Mouse (Mus musculus) limb, embryonic 15.5 days (tissue): ENCODE measurements around the gene S1pr4. TPM values are rescaled to one million over a fixed set of nuclear protein-coding genes. Genes with fewer than 3 reads are reported as not detected.
A peak's percentile ranks its signal among the peaks of the same experiment; 100 is the strongest.

Experiments
- ATAC-seq: fragments of 200-750 bp; cut with Nextera tagmentation; 2 replicates; pipeline ENCODE4 v1.8.0; 2017; ENCODE audit warnings: low read depth, moderate TSS enrichment; ENCODE audit not compliant: insufficient number of reproducible peaks, low FRiP score, low TSS enrichment
- H3K27ac ChIP-seq: fragments of 300-500 bp; sonication (generic); 2 replicates; pipeline ENCODE4 v1.5.1; 2015; ENCODE audit warnings: moderate library complexity, mild to moderate bottlenecking, inconsistent platforms
- H3K27me3 ChIP-seq: fragments of 300-500 bp; sonication (generic); 2 replicates; pipeline ENCODE4 v1.6.1; 2015; ENCODE audit warnings: inconsistent platforms
- H3K36me3 ChIP-seq: fragments of 300-500 bp; sonication (generic); 2 replicates; pipeline ENCODE4 v1.6.1; 2015; ENCODE audit warnings: inconsistent platforms
- H3K4me1 ChIP-seq: fragments of 300-500 bp; sonication (generic); 2 replicates; pipeline ENCODE4 v1.6.1; 2015; ENCODE audit warnings: inconsistent platforms
- H3K4me2 ChIP-seq: fragments of 300-500 bp; sonication (generic); 2 replicates; pipeline ENCODE4 v1.6.1; 2015; ENCODE audit warnings: mild to moderate bottlenecking, inconsistent platforms
- H3K4me3 ChIP-seq: fragments of 300-500 bp; sonication (generic); 2 replicates; pipeline ENCODE4 v1.5.1; 2015; ENCODE audit warnings: mild to moderate bottlenecking, inconsistent platforms
- H3K9ac ChIP-seq: fragments of 300-500 bp; sonication (generic); 2 replicates; pipeline ENCODE4 v1.6.1; 2015; ENCODE audit warnings: inconsistent platforms
- H3K9me3 ChIP-seq: fragments of 300-500 bp; sonication (generic); 2 replicates; pipeline ENCODE4 v1.6.1; 2016; ENCODE audit warnings: inconsistent platforms
- WGBS: fragments of 180-500 bp; shearing (Covaris S2); methylation state at CpG from one replicate; pipeline ENCODE4 v1.1.7; 2015; 5-methylcytosine and 5-hydroxymethylcytosine counted together
- polyA plus RNA-seq: library from polyadenylated mRNA; unstranded; fragments of >200 nt; fragmentation: Nextera tagmentation; extraction: Ambion mirVana; gene quantifications from 2 replicates; pipeline ENCODE4 v1.2.1, GENCODE M21; 2015

Gene S1pr4
- polyA plus RNA-seq, 1 experiment from 2014 or later = 0.67 TPM

DNA sequence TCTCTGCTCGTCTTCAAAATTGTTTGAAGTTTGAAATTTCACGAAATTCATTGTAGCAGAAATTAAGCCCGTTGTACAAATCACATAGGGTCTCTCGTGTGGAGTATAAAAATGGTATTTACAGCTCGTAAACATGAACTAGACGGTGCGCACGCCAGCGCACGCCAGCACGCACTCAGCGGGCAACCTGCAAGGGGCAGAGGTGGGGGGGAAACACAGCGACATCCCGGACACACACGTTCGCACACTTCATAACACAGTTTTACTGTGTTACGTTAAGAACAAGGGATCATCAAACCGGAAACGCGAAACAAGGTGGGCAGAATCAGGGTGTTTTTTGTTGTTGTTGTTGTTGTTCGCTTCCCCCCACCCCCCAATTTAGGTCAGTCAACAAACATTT is 40.5 kb downstream of the S1pr4 start:
- Histone ChIP-seq H3K9me3 (no peaks in the 10 kb centered on the region), H3K9ac (no peak overlapping the region), H3K27me3 (peaks cover 100% of the 10 kb centered on the region), H3K27ac (no peak overlapping the region), H3K4me3 (no peak overlapping the region), H3K36me3 (no peaks in the 10 kb centered on the region), H3K4me1 (peaks cover 13% of the 10 kb centered on the region), H3K4me2 (no peak overlapping the region)
- no peak for ATAC-seq
- 50% methylated on average over 21 of the region's 21 CpGs for WGBS

DNA sequence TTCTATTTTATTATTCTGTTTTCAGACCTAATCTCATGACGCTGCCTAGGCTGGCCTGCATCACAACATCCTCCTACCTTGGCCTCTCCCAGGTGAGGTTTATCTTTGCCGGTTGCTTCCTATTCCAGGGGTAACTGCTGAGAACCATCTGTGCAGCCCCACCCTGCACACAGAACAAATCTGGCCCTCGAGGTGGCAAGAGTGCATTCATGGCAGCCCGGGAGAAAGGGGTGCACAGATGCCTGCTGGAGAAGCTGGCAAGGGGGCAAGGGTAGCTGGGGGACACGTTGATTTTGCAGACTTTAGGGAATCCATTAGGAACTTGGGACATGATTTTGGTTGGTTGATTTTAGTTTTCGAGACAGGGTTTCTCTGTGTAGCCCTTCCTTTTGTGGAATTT is 41.7 kb downstream of the S1pr4 start:
- Histone ChIP-seq H3K4me1 (peaks cover 8% of the 10 kb centered on the region), H3K27ac (no peak overlapping the region), H3K4me3 (no peak overlapping the region), H3K9me3 (no peaks in the 10 kb centered on the region), H3K27me3 (peaks cover 99% of the 10 kb centered on the region), H3K9ac (no peak overlapping the region), H3K4me2 (no peak overlapping the region), H3K36me3 (no peaks in the 10 kb centered on the region)
- ATAC-seq = no peak
- WGBS = 76% methylated on average over 6 of the region's 6 CpGs

DNA sequence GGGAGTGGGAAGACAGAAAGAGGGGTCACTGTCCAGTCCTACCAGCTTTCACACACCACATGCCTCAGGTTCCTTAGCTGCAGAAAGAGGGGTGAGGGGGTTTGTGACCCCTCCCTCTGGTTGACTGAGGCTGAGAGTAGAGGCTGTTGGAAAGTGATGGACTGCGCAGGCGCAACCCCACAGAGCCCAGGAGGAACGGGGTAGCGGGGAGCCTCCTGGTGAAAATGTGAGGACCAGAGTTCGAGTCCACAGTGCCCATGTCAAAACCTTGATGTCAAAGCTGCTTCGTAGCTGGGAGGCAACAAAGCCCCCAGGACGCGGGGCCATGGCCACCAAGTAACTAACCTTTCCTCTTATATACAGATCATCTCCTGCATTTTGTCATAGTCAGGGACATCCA is 42.3 kb downstream of the S1pr4 start:
- ATAC-seq = no peak
- no peaks in the 10 kb centered on the region for H3K36me3 ChIP-seq
- peaks cover 13% of the 10 kb centered on the region for H3K4me1 ChIP-seq
- H3K27me3 ChIP-seq = peaks cover 99% of the 10 kb centered on the region
- H3K27ac ChIP-seq = no peak overlapping the region
- no peak overlapping the region for H3K9ac ChIP-seq
- H3K4me2 ChIP-seq = no peak overlapping the region
- 82% methylated on average over 8 of the region's 8 CpGs for WGBS
- no peaks in the 10 kb centered on the region for H3K9me3 ChIP-seq
- H3K4me3 ChIP-seq = no peak overlapping the region

DNA sequence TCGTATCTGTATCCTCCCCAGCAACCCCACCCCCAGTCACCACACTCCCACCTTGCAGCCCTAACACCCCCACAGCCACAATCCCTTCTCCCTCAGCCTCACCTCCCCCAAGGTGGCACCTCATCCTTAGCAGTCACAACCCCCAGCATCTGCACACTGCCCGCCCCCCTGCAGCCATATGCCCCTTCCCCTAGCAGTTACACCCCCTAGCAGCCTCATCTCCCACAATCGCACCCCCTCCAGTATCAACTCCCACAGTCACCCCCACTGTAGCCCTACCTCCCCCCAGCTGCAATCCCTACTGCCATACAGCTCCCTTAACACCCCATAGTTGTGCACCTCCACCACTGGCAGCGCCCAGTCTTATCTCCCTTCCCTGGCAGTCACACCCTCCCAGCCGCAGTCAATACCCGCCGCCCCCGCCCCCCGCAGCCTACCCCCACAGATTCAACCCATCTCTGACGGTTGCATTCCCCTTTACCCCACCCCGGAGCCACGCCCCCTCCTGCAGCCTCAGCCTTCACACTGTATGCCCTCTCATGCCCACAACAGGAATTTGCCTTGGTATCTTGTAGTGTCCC is 42.9 kb downstream of the S1pr4 start:
- 48% methylated on average over 12 of the region's 12 CpGs for WGBS
- H3K36me3 ChIP-seq = no peaks in the 10 kb centered on the region
- no peak overlapping the region for H3K9ac ChIP-seq
- H3K4me1 ChIP-seq = peaks cover 17% of the 10 kb centered on the region
- no peak for ATAC-seq
- H3K27me3 ChIP-seq = peaks cover 99% of the 10 kb centered on the region
- H3K4me3 ChIP-seq = no peak overlapping the region
- no peaks in the 10 kb centered on the region for H3K9me3 ChIP-seq
- no peak overlapping the region for H3K27ac ChIP-seq
- H3K4me2 ChIP-seq = no peak overlapping the region

DNA sequence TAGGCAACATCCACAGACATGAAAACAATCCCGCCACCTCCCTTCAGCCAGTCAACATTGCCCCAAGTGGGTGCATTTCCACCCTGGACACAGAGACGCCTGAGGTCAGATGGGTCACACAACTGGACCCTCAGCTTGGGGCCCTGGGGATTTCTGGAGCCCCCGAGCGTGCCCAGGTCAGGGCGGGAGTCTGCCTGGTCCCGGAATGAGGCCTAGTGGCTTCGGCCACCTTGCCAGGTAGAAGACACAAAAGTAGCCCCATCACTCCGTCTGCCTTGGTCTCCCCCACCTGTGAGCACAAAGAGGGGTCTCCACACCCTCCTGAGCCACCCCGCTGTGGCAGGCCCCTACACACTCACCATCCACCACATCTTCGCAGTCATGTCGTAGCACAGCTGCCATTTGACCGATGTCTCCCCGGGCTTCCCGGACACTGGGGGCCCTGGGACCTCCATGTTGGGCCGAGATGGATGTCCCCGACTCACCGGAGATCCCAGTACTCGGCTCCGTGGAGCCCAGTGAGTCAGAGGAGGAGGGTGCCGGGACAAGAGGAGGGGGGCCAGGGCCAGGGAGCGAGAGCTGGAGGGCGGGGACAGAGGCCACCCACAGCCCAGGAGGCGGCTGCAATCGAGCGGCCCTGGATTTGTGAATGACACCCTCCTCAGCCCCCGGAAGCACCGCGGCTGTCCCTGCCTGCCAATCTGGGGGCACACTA is 44.6 kb downstream of the S1pr4 start, which contains the start of gene Nfic:
Gene Nfic, minus strand, starts transcription at position 455 of the 715 bp plus-strand sequence.
- Histone ChIP-seq H3K36me3 (no peaks in the 10 kb centered on the region), H3K4me3 (no peak within 1 kb of the TSS), H3K27ac (no peak within 1 kb of the TSS), H3K4me2 (no peak within 1 kb of the TSS), H3K27me3 (peaks cover 99% of the 10 kb centered on the region), H3K9ac (no peak within 1 kb of the TSS), H3K9me3 (no peaks in the 10 kb centered on the region), H3K4me1 (peaks cover 11% of the 10 kb centered on the region)
- WGBS = 56% methylated on average over 28 of the region's 28 CpGs
- no peak for ATAC-seq

DNA sequence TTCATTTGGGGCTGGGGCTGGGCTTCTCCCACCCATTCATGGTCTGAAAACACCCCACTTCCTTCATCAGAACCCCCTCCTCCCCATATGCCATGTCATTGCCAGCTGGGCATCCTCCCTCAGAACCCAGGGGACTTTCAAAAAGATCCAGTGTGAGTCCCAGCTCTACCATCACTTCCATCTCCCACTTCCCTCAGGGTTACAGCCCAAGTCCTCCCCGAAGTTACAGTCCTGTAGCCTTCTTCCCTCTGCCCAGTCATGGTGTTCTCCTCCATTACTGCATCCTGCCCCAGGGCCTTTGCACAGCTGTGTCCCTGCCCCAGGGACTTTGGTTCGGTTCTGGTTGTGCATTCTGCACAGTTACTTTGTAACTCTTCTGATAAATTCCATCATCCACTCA is 45.8 kb downstream of the S1pr4 start:
- Histone ChIP-seq H3K9ac (no peak overlapping the region), H3K27ac (no peak overlapping the region), H3K9me3 (no peaks in the 10 kb centered on the region), H3K4me3 (no peak overlapping the region), H3K4me1 (peaks cover 11% of the 10 kb centered on the region), H3K4me2 (no peak overlapping the region), H3K27me3 (peaks cover 92% of the 10 kb centered on the region), H3K36me3 (no peaks in the 10 kb centered on the region)
- no peak for ATAC-seq
- WGBS = 72% methylated on average over 2 of the region's 2 CpGs

DNA sequence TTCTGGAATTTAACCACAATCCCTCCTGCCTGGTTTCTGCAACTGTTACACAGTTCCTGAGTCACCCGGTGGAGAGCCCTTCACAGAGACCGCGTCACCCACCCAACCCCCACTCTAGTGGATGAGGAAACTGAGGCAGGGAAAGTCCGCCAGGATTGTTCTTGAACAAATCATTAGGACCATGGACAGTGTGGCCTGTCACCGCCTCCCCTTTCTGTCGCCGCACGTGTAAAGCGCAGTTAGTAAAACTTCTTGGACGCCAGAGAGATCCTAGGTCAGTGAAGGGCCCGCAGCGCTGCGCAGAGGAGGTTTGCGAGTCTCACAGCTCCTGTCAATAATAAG is 47.0 kb downstream of the S1pr4 start:
- Histone ChIP-seq H3K4me3 (no peak overlapping the region), H3K9ac (no peak overlapping the region), H3K27me3 (peaks cover 83% of the 10 kb centered on the region)

DNA sequence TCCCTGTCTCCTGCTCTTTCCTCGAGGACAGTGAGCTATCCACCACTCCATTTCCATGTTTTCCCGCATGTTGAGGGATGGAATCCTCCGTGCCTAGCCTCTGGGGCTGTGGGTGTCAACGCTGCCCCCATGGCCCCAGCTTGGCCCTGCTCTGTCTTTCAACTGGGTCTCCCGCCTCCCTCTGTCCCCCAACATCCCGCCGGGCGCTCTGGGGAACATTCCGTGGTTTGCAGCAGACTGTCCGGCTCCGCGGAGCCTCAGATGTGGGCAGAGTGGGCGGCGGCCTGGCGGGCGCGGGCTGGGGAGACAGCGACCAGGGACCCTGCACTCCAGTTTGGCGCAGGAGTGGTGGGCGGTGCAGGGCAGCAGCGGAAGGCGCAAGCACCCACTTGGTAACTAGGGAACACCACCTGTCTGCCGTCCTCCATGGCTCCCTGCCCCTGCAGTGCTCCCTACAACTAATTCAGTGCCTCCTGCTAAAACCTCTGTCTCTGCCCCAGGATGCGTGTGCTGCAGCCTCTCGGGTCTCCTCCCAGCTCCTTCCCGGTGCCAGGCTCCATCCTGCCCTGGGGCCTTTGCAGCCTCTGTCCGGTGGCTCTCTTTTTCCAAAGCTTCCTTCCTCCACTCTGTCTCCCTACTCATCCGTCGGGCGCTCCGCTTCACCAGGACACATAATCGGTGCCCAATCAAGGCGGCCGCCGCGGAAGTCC is 47.5 kb downstream of the S1pr4 start:
- Histone ChIP-seq H3K27me3 (peaks cover 78% of the 10 kb centered on the region), H3K27ac (no peak overlapping the region), H3K4me1 (peaks cover 11% of the 10 kb centered on the region), H3K9ac (no peak overlapping the region), H3K4me3 (0 out of 2 replicates have a peak overlapping the region, but pooled peaks have one; percentile 1), H3K9me3 (no peaks in the 10 kb centered on the region), H3K36me3 (no peaks in the 10 kb centered on the region), H3K4me2 (no peak overlapping the region)
- no peak for ATAC-seq
- 6% methylated on average over 35 of the region's 36 CpGs for WGBS

More for the DNA sequence above, 47.0 kb downstream of the S1pr4 start:
- H3K4me2 ChIP-seq = no peak overlapping the region
- H3K4me1 ChIP-seq = peaks cover 11% of the 10 kb centered on the region
- H3K27ac ChIP-seq = no peak overlapping the region
- H3K9me3 ChIP-seq = no peaks in the 10 kb centered on the region
- no peak for ATAC-seq
- no peaks in the 10 kb centered on the region for H3K36me3 ChIP-seq
- 2% methylated on average over 14 of the region's 14 CpGs for WGBS

DNA sequence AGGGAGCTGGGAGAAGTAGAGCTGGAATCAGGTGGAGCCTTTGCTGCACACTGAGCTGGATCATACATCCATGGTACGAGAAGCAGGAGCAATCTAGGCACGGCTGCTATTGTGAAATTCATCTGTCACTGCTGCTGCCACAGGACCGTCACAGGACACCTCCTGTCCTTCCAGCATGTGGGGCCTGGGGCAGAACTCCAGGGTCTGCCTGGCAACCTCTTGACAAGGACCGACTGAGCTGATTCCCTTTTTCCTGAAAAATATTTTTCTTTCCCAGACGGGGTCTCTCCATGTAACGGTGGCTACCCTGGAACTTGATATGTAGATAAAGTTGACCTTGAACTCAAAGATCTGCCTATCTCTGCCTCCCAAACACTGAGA is 48.6 kb downstream of the S1pr4 start:
- no peak overlapping the region for H3K4me3 ChIP-seq
- H3K9me3 ChIP-seq = no peaks in the 10 kb centered on the region
- ATAC-seq = no peak
- H3K27ac ChIP-seq = no peak overlapping the region
- H3K9ac ChIP-seq = no peak overlapping the region
- WGBS = 64% methylated on average over 6 of the region's 6 CpGs
- H3K27me3 ChIP-seq = peaks cover 68% of the 10 kb centered on the region
- no peak overlapping the region for H3K4me2 ChIP-seq
- H3K4me1 ChIP-seq = peaks cover 11% of the 10 kb centered on the region
- H3K36me3 ChIP-seq = no peaks in the 10 kb centered on the region

DNA sequence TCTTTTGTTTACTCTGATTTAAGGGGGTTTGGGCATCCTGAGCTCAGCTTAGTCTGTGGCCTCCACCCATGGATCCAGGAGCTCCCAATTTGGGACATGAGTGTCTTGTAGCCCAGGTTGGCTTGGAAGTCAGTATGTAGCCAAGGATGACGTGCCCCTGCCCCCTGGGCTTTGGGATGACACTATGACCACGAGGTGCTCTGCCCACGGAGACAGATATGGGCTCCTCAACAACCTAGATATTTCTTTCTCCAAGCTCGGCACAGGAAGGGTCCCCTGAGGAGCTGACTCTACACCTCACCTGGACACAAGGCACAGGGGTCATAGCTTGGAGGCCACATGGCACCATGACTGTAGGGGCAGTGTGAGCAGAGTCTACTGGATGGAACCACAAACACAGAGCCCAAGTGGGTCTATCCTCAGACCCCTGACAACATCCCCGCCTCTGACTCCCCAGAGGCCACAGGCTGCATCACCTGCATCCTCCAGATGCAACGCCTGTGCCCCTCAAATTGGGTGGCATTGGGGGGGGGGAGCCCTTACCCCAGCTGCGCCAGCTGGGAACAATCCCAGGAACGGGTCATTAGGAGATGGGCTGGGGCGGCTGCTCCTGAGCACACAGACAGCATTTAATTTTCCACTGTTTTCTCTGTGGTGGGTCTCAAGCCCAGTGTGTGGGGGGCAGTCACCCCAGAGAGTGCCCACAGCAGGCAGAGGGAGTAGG is 49.1 kb downstream of the S1pr4 start:
- H3K27ac ChIP-seq = no peak overlapping the region
- no peak overlapping the region for H3K4me3 ChIP-seq

DNA sequence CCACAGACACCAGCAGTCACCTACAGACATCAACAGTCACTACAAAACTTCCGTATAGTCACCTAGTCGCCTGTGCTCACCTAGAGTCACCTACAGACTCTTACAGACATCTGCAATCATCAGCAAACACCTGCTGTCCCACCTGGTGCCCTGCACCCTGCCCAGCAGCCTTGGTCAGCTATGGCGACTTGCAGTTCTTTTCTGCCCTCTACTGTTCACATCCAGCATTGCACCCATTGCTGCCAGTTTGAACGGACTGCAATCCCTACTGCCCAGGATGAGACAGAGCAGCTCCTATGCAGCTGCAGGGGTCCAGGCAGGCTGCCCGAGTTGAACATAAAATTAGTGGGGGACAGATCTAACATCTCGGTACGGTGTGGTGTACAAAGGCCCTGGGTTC is 49.8 kb downstream of the S1pr4 start:
- Histone ChIP-seq H3K36me3 (no peaks in the 10 kb centered on the region), H3K9me3 (no peaks in the 10 kb centered on the region), H3K4me1 (peaks cover 11% of the 10 kb centered on the region), H3K4me3 (no peak overlapping the region), H3K27ac (no peak overlapping the region), H3K27me3 (peaks cover 55% of the 10 kb centered on the region), H3K4me2 (no peak overlapping the region), H3K9ac (no peak overlapping the region)
- WGBS = under 1% methylated on average over 7 of the region's 7 CpGs
- no peak; the same call in 1 of the 2 replicates for ATAC-seq

More for the DNA sequence above, 49.1 kb downstream of the S1pr4 start:
- peaks cover 62% of the 10 kb centered on the region for H3K27me3 ChIP-seq
- H3K9ac ChIP-seq = no peak overlapping the region
- 52% methylated on average over 9 of the region's 9 CpGs for WGBS
- H3K4me1 ChIP-seq = peaks cover 11% of the 10 kb centered on the region
- H3K9me3 ChIP-seq = no peaks in the 10 kb centered on the region
- ATAC-seq = no peak
- H3K4me2 ChIP-seq = no peak overlapping the region
- H3K36me3 ChIP-seq = no peaks in the 10 kb centered on the region
